Mouse (Mus musculus): ENCODE data around the gene Txndc11. TPM values are rescaled to one million over a fixed set of nuclear protein-coding genes. Genes with fewer than 3 reads are reported as not detected.
A peak's percentile ranks its signal among the peaks of the same experiment; 100 is the strongest.

Txndc11 gene
- total RNA-seq, 2 experiments from 2014 or later = 37.1 to 38.7 TPM

DNA sequence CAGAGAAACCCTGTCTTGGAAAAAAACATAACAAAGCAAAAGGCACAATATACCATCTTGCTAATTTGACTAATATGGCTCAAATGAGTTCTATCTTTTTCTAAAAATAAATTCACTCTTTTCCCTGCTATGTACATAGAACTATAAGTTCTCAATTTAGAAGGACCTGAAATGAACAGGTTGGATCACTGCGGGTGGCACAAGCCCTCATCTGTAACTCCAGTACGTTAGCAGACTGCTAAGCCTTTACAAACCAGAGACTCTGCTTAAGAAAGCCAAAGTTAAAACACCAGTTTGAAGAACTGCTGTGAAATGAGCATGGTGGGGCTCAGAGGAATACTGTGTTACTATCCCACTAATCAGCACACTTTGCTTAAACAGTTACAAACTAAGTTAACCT is 9.1 kb downstream of the Txndc11 start:
- intact Hi-C loops (cut with DNase I) = no loop called here
- no peak for DNase-seq (ENCODE audit: extremely low spot score in 1 of 2, low spot score in 2 of 2)

DNA sequence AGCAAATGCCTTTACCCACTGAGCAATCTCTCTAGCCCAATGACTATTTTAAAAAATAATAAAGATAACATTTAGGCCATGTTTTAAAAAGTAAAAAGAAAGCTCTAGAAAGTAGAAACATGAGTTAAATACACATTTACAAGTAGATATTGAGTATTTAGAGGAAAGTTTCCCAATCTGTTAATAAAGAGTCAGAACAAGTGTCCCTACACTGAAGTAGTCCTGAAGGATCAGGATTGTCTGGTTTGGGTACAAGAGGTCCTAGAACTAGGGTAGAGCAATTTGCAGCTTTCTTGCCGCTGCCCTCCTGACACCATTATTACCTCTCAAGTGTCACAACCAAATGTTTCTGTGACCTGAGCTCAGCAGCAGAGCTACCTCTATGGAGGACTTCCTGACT is 10.3 kb downstream of the Txndc11 start:
- intact Hi-C loops (cut with DNase I) = no loop called here
- no peak for DNase-seq (ENCODE audit: extremely low spot score in 1 of 2, low spot score in 2 of 2)

DNA sequence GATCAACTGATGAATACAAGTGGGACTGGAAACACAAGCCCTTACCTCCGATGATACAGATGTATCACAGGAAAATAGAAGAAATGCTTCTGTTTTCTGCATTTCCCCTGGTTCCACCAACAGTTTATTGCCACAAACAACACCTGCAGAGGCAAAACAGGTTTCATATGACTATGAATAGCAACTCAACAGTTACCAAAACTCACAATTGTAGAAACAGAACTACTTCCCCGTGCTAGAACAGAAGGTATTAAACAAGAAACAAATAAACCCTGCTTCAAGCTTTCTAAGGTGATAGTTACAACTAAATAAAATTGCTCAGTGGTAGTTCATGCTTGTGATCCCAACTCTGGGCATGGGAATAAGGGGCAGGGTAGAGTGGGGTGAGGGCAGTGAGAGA is 11.8 kb downstream of the Txndc11 start:
- intact Hi-C loops (cut with DNase I) = no loop called here

DNA sequence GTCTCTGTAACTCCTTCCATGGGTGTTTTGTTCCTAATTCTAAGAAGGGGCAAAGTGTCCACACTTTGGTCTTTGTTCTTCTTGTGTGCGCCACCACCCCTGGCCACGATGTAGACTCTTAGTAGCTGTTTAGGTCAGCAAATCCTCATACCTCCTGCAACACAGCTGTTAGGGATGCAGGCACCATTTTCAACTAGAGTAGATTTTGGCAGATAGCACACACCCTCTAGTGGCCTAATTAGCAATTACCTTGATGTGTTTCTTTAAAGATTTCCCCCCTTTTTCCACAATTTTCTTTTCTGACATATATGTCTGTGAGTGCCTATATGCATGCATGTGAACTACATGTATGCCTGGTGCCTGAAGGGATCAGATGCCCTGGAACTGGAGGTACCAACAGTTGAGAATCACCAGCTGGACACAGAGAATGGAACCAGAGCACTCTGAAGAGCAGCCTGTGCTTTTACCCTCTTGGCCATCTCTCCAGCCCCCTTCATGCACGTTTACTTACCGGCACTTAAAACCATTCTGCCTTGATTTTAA is 25.2 kb downstream of the Txndc11 start:
- no peak for DNase-seq (ENCODE audit: extremely low spot score in 1 of 2, low spot score in 2 of 2)
- intact Hi-C loops (cut with DNase I) = loop anchor here (5.0 kb wide), 1 partner anchor 232 kb away; no protein-coding TSS in a partner anchor

More for the DNA sequence above, 11.8 kb downstream of the Txndc11 start:
- DNase-seq (ENCODE audit: extremely low spot score in 1 of 2, low spot score in 2 of 2) = no peak

DNA sequence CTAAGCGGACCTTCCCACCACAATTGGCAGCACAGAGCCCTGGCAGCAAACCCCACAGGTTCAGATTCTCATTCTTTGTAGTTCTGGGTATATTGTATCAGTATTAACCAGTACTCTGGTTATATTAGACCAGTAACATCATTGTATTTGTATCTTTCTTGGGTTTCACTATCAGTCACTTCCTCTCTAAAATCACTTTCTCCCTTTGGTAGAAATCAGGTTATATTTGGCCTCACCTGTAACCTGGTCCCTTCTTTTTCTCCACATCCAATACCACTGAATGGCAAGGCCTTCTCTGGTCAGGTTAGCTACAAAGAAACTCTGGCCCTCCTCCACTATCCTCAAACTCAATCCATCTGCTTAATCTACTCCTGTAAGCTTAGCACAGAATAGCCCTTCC is 29.5 kb downstream of the Txndc11 start:
- intact Hi-C loops (cut with DNase I) = loop anchor here (5.0 kb wide), 1 partner anchor 228 kb away; no protein-coding TSS in a partner anchor
- DNase-seq (ENCODE audit: extremely low spot score in 1 of 2, low spot score in 2 of 2) = no peak

DNA sequence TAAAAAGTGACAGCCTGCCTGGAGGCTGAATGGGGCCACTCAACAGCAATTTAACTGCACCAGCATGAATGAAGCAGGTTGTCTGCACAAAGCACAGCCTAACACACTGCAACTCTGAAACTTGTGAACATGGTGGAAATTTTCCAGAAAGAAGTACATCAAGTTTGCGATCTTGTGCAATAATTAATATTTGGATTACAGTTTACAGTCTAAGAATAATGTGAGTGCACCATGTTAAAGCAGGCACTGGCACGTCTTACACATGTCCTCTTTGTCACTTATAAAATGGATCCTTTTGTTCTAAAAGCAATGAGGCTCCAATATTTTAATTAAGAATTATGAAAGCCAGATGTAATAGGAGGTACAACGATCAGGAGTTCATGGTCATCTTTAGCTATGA is 37.1 kb downstream of the Txndc11 start:
- DNase-seq (ENCODE audit: extremely low spot score in 1 of 2, low spot score in 2 of 2) = no peak
- intact Hi-C loops (cut with DNase I) = no loop called here

DNA sequence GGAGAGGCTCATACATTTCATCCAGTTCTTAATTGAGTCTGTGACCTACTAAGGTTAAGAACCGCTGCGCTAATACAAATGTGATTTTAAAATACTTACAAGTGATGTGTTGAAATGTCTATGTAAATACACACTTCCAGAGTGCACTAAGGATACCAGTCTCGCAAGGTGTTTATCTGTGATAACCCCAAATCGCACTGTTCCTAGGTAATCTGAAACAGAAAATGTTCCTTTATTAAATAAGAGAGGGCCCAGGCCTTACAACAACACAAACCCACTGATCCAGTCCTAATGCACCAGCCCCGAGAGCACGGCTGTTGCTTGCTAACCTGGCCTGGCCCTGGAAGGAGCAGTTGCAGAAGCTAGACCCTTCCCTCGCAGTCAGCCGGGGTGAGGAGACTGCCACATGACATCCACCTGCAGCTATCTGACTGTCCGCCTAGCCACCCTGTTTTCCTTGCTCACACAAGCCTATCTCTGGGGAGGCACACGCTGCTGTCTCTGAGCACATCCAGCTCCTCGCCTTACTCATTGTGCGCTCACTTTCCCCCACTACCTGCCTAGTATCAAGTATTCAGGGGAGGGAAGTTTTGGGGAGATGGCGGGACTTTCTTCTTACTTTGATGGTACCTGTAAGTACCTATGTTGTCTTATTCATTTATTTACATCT is 40.6 kb downstream of the Txndc11 start:
- intact Hi-C loops (cut with DNase I) = no loop called here
- DNase-seq (ENCODE audit: extremely low spot score in 1 of 2, low spot score in 2 of 2) = no peak

DNA sequence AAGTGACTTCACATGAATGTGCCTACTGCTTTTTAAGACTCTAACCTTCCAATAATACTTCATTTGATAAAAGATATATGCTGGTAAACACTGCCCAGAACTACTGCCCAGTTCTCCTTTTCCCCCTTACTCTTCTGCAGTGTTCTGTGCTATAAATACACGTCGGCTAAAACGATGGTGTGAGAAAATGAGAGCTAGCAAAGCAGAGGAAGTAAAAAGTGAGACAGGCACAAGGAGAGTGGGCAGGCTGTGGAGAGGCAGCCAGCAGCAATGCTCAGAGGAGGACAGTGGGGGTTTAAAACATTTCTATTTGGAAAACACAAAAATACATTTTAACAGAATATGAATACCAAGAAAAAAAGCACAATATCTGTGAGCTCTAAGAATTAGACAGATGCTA is 41.9 kb downstream of the Txndc11 start:
- intact Hi-C loops (cut with DNase I) = no loop called here
- DNase-seq (ENCODE audit: extremely low spot score in 1 of 2, low spot score in 2 of 2) = peak in 1 of 2 experiments; percentile 65

DNA sequence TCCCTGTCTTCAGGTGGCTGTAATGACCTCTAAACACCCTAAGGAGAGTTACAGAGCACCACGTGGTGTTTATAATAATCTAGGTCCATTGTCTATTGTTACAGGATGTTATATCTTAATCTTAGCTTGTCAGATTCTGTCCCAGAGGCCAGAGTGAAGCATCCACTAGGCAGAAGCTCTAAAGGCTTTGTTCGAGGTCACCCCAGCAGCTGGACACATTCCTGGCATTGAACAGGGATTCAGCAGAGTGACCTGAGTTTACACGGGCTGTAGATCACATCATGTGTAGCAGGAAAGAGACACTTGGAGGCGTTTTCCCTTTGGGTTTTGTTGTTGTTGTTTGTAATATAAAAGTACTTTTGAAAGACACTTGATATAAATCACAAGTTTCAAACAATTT is 42.4 kb downstream of the Txndc11 start:
- intact Hi-C loops (cut with DNase I) = no loop called here
- DNase-seq (ENCODE audit: extremely low spot score in 1 of 2, low spot score in 2 of 2) = no peak

DNA sequence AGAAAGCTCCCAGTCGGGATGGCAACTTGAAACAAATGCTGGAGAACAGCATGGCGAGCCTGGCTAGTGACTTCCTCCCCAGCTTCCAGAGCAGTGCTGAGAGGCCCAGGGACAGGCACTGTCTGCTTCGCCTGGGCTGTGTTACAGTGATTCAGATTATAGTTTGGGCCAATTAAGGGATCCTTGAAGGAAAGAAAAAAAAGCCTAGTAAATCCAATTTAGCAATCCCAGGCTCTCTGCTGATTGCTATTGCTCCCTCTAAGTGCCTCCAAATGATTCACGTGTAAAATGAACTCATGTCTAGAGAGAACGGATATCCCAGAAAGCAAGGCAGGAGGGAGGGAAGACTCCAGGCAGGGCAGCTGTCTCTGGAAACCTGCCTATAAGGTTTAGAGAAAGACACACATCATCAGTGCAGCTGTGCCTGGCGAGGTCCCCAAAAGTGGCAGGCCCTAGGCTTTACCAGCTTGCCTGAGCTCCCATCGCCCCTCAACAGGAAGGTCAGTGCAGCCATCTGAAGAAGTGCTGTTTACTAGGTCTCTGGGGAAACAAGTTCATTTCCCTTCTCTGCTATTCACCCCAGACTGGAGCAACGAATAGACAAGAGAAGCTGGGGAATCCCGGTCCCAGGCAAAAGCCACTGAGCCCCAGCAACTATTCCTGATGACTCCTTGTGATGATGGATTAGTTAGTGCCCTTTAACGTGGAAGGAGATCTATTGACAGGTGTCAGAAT is 43.4 kb downstream of the Txndc11 start:
- intact Hi-C loops (cut with DNase I) = no loop called here

DNA sequence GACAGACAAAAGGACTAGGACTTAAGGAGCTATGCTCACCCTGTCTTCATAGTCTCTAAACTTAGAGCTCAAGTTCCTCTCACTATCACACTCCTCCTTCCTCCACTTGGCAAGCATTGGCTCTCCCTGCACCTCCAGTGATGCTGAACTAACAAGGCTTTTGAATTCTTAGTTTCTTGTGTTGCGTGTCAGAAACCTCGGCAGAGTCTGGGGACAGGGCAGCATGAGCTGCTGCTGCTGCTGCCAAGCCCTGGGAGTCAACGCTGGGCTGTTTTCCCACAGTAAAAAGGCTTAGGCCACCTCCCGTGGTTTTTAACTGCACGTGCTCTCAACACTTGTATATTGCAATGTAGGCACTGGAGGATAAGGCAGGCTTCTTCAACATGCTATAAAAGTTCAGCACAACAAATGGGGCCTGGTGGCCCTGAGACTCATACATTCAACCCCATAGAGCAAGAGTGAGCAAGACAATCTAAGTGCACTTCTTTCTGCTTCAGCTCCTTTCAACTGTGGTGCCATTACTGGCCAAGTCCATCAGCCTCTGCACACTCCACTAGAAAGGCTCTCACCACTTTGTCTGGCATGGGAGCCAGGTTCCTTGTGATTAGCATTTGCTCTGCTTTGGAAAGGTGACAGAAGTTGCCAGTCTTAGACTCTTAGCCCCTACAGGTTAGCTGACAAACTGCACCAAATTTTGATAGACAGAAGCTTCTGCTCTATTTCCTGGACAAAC is 47.4 kb downstream of the Txndc11 start:
- intact Hi-C loops (cut with DNase I) = no loop called here
- DNase-seq (ENCODE audit: extremely low spot score in 1 of 2, low spot score in 2 of 2) = no peak

More for the DNA sequence above, 43.4 kb downstream of the Txndc11 start:
- DNase-seq (ENCODE audit: extremely low spot score in 1 of 2, low spot score in 2 of 2) = no peak

DNA sequence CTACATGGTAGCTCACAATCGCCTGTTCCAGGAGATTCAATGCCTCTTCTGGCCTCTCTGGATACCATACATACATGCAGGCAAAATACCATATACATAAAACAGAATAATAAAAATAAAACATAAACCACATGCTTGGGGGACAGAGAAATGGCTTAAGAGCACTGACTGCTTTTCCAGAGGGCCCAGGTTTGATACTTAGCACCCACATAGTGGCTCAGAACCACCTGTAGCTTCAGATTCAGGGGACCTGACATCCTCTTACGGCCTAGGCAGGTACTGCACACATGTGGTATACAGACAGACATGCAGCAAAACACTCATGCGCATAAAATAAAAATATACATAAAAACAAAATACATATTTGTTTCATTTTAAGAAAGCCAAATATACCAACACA is 48.2 kb downstream of the Txndc11 start:
- no peak for DNase-seq (ENCODE audit: extremely low spot score in 1 of 2, low spot score in 2 of 2)
- intact Hi-C loops (cut with DNase I) = no loop called here

DNA sequence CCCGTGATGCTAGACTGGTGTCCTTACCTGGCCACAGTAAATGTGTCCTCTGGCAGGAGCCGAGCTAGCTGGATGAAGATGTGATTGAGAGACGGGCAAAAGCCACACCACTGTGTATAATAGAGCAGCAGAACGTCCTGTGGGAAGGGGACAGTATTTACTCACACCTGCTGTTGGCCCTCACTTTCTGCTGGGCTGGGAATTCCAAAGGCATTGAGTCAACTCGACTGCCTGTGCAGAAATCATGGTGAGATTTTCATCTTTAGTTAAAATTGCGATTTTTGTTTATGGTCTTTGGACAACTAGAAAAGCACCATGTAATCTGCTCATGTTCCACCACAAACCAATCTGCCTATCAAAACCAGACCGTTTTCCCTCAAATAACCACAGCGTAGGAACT is 50.3 kb downstream of the Txndc11 start:
- intact Hi-C loops (cut with DNase I) = no loop called here
- DNase-seq (ENCODE audit: extremely low spot score in 1 of 2, low spot score in 2 of 2) = no peak

DNA sequence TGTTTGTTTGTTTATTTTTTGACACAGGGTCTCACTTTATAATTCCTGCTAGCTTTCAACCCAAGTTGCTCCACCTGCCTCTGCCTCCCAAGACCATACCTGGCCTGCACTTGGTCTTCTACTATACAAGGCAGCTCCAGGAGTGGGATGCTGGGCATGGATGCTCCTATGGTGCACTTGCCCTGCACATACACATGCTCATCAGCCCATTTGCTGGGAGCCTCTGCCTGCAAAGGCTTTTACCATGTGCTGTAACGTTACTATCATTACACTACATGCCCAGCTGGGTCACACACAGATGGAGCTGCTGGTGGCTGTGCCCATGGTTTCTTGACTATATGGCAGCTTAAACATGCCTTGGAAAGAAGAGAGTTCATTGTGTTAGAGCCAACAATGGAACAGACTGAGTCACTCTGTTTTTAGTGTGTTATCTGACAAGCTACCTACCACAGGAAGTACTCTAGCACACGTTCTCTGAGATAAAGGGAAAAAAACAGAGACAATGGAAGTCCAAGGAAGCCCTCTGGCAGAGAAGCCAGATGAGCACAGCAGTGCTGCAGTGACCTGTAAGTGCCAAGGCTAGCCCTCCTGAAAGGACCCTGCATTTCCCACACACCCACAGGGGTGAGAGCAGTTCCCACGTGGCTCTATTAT is 56.1 kb downstream of the Txndc11 start:
- DNase-seq (ENCODE audit: extremely low spot score in 1 of 2, low spot score in 2 of 2) = no peak
- intact Hi-C loops (cut with DNase I) = no loop called here

DNA sequence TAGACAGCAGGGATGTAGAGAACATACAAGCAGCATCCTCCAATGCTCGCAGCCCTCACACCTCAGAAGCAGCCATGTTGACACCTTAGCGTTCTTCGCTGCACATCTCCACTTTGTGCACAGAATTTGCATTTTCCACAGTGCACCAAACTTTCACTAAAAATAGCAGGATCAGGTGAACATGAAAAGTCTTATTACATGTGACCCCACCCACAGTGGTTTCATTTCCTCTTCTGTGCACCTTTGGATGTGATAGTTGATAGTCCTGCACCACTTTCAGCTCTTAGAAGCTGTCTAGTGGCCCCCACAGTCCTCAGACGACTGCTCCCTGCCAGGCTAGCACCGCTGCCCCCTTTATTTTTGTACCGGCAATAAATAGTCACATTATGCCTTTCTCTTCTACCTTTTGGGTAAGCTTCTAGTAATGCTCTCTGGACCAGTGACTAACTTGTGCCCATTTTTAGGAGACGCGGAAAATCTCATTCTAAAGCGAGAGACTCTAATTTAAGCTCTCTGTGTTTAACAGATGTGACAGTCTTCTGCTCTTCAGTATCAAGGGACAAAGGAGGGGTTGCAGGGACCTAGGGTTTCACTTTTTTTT is 56.7 kb downstream of the Txndc11 start:
- DNase-seq (ENCODE audit: extremely low spot score in 1 of 2, low spot score in 2 of 2) = no peak
- intact Hi-C loops (cut with DNase I) = no loop called here

DNA sequence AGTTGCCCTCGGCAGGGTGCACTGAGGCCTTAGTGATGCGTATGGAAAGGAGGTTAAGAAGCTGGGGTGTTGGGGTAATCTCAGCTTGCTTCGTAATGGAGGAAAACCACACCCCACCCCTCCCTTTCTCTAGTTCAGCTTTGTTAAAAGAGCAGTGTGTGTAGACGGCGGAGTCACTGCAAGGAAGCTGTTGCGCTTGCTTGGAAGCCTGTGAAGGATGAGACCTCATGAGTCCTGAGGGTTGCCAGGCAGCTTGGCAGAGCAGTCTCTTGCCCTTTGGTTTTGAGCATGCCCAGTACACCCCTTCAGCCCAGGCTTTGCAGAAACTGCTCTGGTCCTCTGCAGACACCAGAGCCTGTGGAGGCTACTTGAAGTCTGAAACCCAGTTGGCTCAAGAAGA is 61.4 kb downstream of the Txndc11 start:
- intact Hi-C loops (cut with DNase I) = no loop called here

DNA sequence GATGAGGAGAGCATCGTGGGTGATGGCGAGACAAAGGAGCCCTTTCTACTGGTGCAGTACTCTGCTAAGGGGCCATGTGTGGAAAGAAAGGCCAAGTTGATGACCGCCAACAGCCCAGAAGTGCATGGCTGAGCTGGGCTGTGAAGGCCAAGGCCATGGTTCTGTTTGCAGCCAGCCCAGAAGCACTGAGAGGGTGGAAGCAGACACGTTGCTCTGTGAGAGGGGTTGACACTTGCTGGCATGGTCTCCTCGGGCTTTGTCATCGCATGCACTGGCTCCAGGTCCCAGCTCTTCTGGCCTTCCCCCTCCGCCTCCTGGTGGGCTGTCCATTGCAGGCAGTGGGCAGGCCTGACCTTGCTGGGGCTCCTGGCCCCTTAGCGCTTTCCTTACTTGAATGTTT is 62.0 kb downstream of the Txndc11 start:
- peak in 1 of 2 experiments; percentile 47 for DNase-seq (ENCODE audit: extremely low spot score in 1 of 2, low spot score in 2 of 2)
- intact Hi-C loops (cut with DNase I) = no loop called here

More for the DNA sequence above, 61.4 kb downstream of the Txndc11 start:
- no peak for DNase-seq (ENCODE audit: extremely low spot score in 1 of 2, low spot score in 2 of 2)

DNA sequence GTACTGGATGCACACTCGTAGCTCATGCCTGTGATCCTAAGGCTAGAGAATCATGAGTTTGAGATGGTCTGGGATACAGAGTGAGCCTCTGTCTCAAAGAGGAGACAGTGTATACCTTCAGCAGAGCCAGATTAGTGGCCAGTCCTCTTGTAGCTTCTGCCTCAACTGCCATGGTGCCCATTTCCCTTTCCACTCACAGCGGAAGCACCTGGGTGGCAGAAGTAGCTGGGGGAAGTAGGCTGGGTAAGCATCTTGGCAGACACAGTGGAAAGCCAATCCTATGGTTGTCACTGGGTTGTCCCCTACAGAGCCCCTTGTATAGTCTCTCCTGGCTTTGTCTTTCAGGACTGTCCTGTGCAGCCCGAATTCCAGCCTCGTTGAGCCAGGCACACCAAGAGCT is 62.6 kb downstream of the Txndc11 start:
- no peak for DNase-seq (ENCODE audit: extremely low spot score in 1 of 2, low spot score in 2 of 2)
- intact Hi-C loops (cut with DNase I) = no loop called here

DNA sequence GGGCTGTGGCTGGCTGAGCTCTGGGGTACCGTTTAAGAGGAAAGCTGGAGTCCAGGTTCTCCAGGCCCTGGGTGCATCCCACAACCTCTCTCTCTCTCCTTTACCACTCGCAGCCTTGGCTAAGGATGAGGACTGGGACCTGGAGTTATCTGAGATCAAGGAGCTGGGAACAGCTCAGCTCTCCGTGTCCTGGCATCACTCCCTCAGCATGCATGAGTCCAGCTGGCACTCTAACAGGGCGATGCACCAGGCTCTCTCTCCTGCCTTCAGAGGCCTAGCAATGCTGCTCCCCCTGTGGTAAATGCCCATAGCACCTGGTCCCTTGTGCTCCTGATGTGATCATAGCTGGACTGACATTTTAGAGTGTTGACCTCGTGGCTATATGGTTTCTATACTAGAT is 63.3 kb downstream of the Txndc11 start:
- peak in 1 of 2 experiments; percentile 49 for DNase-seq (ENCODE audit: extremely low spot score in 1 of 2, low spot score in 2 of 2)
- intact Hi-C loops (cut with DNase I) = no loop called here
